Mouse (Mus musculus): ENCODE measurements around the gene Rexo1. TPM values are rescaled to one million over a fixed set of nuclear protein-coding genes. Genes with fewer than 3 reads are reported as not detected.

Gene Rexo1
- polyA plus RNA-seq, 2 experiments = 10.7 to 19.1 TPM

GRCm38 (mm10) chr10:80574896-80575295, 13.5 kb upstream of the Rexo1 start:
- Histone ChIP-seq H3K4me3 (ENCODE audit: insufficient read depth in 1 of 2, low read depth in 2 of 2, low read length in 2 of 2) (peak overlapping the region; percentile 69 to 95), H3K4me2 (ENCODE audit: low read depth) (peak overlapping the region; percentile 77), H3K9ac (replicated peaks) (peak overlapping the region; percentile 87), H3K9me3 (ENCODE audit: control insufficient read depth, low read length) (no peaks in the 10 kb centered on the region), H3K4me1 (replicated peaks; ENCODE audit: control insufficient read depth in 2 of 2, insufficient read depth in 2 of 2, low read length in 1 of 2) (peaks cover 58 to 72% of the 10 kb centered on the region in 2 experiments), H3K27me3 (ENCODE audit: control insufficient read depth, insufficient read depth, low read length) (no peaks in the 10 kb centered on the region), H3K36me3 (replicated peaks; ENCODE audit: control insufficient read depth, insufficient read depth, low read depth) (peaks cover 4% of the 10 kb centered on the region; the same call in 1 of the 2 replicates), H3K27ac (peak overlapping the region; percentile 99)
- no peak for TF ChIP-seq EP300 (IDR thresholded peaks at IDR 0.05; ENCODE audit: low read depth)
- no peak for TF ChIP-seq CTCF (IDR thresholded peaks at IDR 0.05; ENCODE audit: low read depth)
- 46% methylated on average over 3 of the region's 3 CpGs for WGBS (ENCODE audit: insufficient replicate concordance)
- ATAC-seq (ENCODE audit: insufficient read depth) (no peak), DNase-seq (ENCODE audit: low read depth in 3 of 3, low spot score in 3 of 3) (no peak)

- no peak for DNase-seq (ENCODE audit: low read depth in 3 of 3, low spot score in 3 of 3)
- no peak for ATAC-seq (ENCODE audit: insufficient read depth)
- Histone ChIP-seq H3K4me1 (replicated peaks; ENCODE audit: control insufficient read depth in 2 of 2, insufficient read depth in 2 of 2, low read length in 1 of 2) (peaks cover 56 to 68% of the 10 kb centered on the region in 2 experiments), H3K9me3 (ENCODE audit: control insufficient read depth, low read length) (no peaks in the 10 kb centered on the region), H3K27me3 (ENCODE audit: control insufficient read depth, insufficient read depth, low read length) (no peaks in the 10 kb centered on the region), H3K9ac (replicated peaks) (peak overlapping the region; percentile 87), H3K27ac (peak overlapping the region; percentile 99), H3K4me2 (ENCODE audit: low read depth) (peak overlapping the region; percentile 77), H3K4me3 (ENCODE audit: insufficient read depth in 1 of 2, low read depth in 2 of 2, low read length in 2 of 2) (peak overlapping the region; percentile 17 to 69), H3K36me3 (replicated peaks; ENCODE audit: control insufficient read depth, insufficient read depth, low read depth) (peaks cover 4% of the 10 kb centered on the region; the same call in 1 of the 2 replicates)
- TF ChIP-seq EP300 (IDR thresholded peaks at IDR 0.05; ENCODE audit: low read depth) = no peak
- no peak for TF ChIP-seq CTCF (IDR thresholded peaks at IDR 0.05; ENCODE audit: low read depth)
- WGBS (ENCODE audit: insufficient replicate concordance) = 50% methylated on average over 9 of the region's 9 CpGs
Measured at GRCm38 (mm10) chr10:80573944-80574343, 12.6 kb upstream of the Rexo1 start.

GRCm38 (mm10) chr10:80572477-80572876, 11.1 kb upstream of the Rexo1 start:
- Histone ChIP-seq H3K4me3 (ENCODE audit: insufficient read depth in 1 of 2, low read depth in 2 of 2, low read length in 2 of 2) (peak overlapping the region; percentile 69 to 90), H3K36me3 (replicated peaks; ENCODE audit: control insufficient read depth, insufficient read depth, low read depth) (peaks cover 18% of the 10 kb centered on the region), H3K4me2 (ENCODE audit: low read depth) (peak overlapping the region; percentile 77), H3K9ac (replicated peaks) (peak overlapping the region; percentile 87), H3K9me3 (ENCODE audit: control insufficient read depth, low read length) (no peaks in the 10 kb centered on the region), H3K27me3 (ENCODE audit: control insufficient read depth, insufficient read depth, low read length) (no peaks in the 10 kb centered on the region), H3K4me1 (replicated peaks; ENCODE audit: control insufficient read depth in 2 of 2, insufficient read depth in 2 of 2, low read length in 1 of 2) (peaks cover 54 to 60% of the 10 kb centered on the region in 2 experiments), H3K27ac (peak overlapping the region; percentile 99)
- 19% methylated on average over 2 of the region's 2 CpGs for WGBS (ENCODE audit: insufficient replicate concordance)
- no peak for TF ChIP-seq CTCF (IDR thresholded peaks at IDR 0.05; ENCODE audit: low read depth)
- TF ChIP-seq EP300 (IDR thresholded peaks at IDR 0.05; ENCODE audit: low read depth) = no peak
- DNase-seq (ENCODE audit: low read depth in 3 of 3, low spot score in 3 of 3) = peak; percentile 77 to 81 (median 79)
- peak; percentile 45 for ATAC-seq (ENCODE audit: insufficient read depth)

- Histone ChIP-seq H3K27me3 (ENCODE audit: control insufficient read depth, insufficient read depth, low read length) (no peaks in the 10 kb centered on the region), H3K9me3 (ENCODE audit: control insufficient read depth, low read length) (no peaks in the 10 kb centered on the region), H3K4me1 (replicated peaks; ENCODE audit: control insufficient read depth in 2 of 2, insufficient read depth in 2 of 2, low read length in 1 of 2) (peaks cover 57 to 64% of the 10 kb centered on the region in 2 experiments), H3K9ac (replicated peaks) (peak overlapping the region; percentile 87), H3K4me2 (ENCODE audit: low read depth) (peak overlapping the region; percentile 77), H3K36me3 (replicated peaks; ENCODE audit: control insufficient read depth, insufficient read depth, low read depth) (peaks cover 18% of the 10 kb centered on the region), H3K27ac (peak overlapping the region; percentile 99), H3K4me3 (ENCODE audit: insufficient read depth in 1 of 2, low read depth in 2 of 2, low read length in 2 of 2) (peak overlapping the region; percentile 69 to 90)
- TF ChIP-seq EP300 (IDR thresholded peaks at IDR 0.05; ENCODE audit: low read depth) (no peak), CTCF (IDR thresholded peaks at IDR 0.05; ENCODE audit: low read depth) (peak; percentile 35)
- 9% methylated on average over 30 of the region's 30 CpGs for WGBS (ENCODE audit: insufficient replicate concordance)
- ATAC-seq (ENCODE audit: insufficient read depth) (peak; percentile 51), DNase-seq (ENCODE audit: low read depth in 3 of 3, low spot score in 3 of 3) (no peak)
Measured at GRCm38 (mm10) chr10:80570871-80571836, 9.8 kb upstream of the Rexo1 start.

DNA sequence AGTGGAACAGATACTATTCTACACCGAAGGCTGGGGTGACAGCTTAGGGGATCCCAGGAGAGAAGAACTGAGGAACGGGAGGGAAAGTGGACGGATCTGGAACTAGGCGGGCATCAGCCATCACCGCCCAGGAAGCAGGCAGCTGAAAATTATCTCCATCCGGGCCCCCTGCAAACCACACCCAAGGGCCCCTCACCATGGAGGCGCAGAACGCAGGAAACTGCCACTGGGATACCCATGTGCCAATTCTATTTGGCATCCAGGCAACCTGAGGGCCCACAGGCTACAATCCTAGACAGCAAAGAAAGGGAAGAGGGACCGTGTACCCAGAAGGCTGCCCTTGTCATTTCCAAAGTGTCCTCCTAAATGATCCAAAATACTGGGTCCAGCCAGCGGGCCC, 9.1 kb upstream of the Rexo1 start:
- WGBS (ENCODE audit: insufficient replicate concordance) = 21% methylated on average over 10 of the region's 10 CpGs
- peaks cover 21% of the 10 kb centered on the region for H3K36me3 ChIP-seq (replicated peaks; ENCODE audit: control insufficient read depth, insufficient read depth, low read depth)
- no peaks in the 10 kb centered on the region for H3K9me3 ChIP-seq (ENCODE audit: control insufficient read depth, low read length)
- peak overlapping the region; percentile 77 for H3K4me2 ChIP-seq (ENCODE audit: low read depth)
- peaks cover 54 to 59% of the 10 kb centered on the region in 2 experiments for H3K4me1 ChIP-seq (replicated peaks; ENCODE audit: control insufficient read depth in 2 of 2, insufficient read depth in 2 of 2, low read length in 1 of 2)
- peak overlapping the region; percentile 87 for H3K9ac ChIP-seq (replicated peaks)
- no peak for TF ChIP-seq CTCF (IDR thresholded peaks at IDR 0.05; ENCODE audit: low read depth)
- no peak for TF ChIP-seq EP300 (IDR thresholded peaks at IDR 0.05; ENCODE audit: low read depth)
- H3K4me3 ChIP-seq (ENCODE audit: insufficient read depth in 1 of 2, low read depth in 2 of 2, low read length in 2 of 2) = peak overlapping the region; percentile 69 to 90
- DNase-seq (ENCODE audit: low read depth in 3 of 3, low spot score in 3 of 3) (no peak), ATAC-seq (ENCODE audit: insufficient read depth) (peak; percentile 5; the same call in 1 of the 2 replicates)
- H3K27ac ChIP-seq = peak overlapping the region; percentile 99
- H3K27me3 ChIP-seq (ENCODE audit: control insufficient read depth, insufficient read depth, low read length) = no peaks in the 10 kb centered on the region
